ENCODE assay signal across 26 mouse cellular contexts in genomic region chr7:51618412-51618811, GRCm38 (mm10). TPM values are rescaled to one million over a fixed set of nuclear protein-coding genes. Genes with fewer than 3 reads are reported as not detected.
A peak's percentile ranks its signal among the peaks of the same experiment; 100 is the strongest.
DNase-seq lines count a peak whose midpoint lies in the region; ATAC-seq and TF ChIP-seq lines count a peak whose summit lies in the region.
"Had no signal": no experiment of that assay in that cellular context is flagged by ENCODE, and none has a peak within 500 bp of the region (broad histone marks: within the 10 kb centered on the region; RNA-seq: fewer than 3 reads in every experiment).

No protein-coding gene starts in this region.

- 26% methylated on average over 2 of the region's 2 CpGs for WGBS in forebrain, embryonic 15.5 days
- WGBS in forebrain, embryonic 10.5 days: 34% methylated on average over 2 of the region's 2 CpGs
- 33% methylated on average over 2 of the region's 2 CpGs for WGBS in midbrain, embryonic 11.5 days
- WGBS in midbrain, embryonic 10.5 days: 48% methylated on average over 2 of the region's 2 CpGs
- 16% methylated on average over 2 of the region's 2 CpGs for WGBS in midbrain, embryonic 15.5 days

- no peaks in the 10 kb centered on the region for H3K36me3 ChIP-seq in forebrain, embryonic 15.5 days
- H3K36me3 ChIP-seq in forebrain, embryonic 10.5 days (replicated peaks): no peaks in the 10 kb centered on the region
- H3K36me3 ChIP-seq in midbrain, embryonic 11.5 days (ENCODE audit: control insufficient read depth, insufficient read depth, low read length): no peaks in the 10 kb centered on the region
- H3K36me3 ChIP-seq in midbrain, embryonic 10.5 days: no peaks in the 10 kb centered on the region
- no peaks in the 10 kb centered on the region for H3K36me3 ChIP-seq in midbrain, embryonic 15.5 days (replicated peaks)
- H3K36me3 ChIP-seq: G1E; neural tube, embryonic 12.5 days had no signal

- 0 out of 2 replicates have a peak overlapping the region, but pooled peaks have one; percentile 14 for H3K27ac ChIP-seq in forebrain, embryonic 15.5 days (replicated peaks)
- H3K27ac ChIP-seq in forebrain, embryonic 10.5 days: no peak overlapping the region
- no peak overlapping the region for H3K27ac ChIP-seq in midbrain, embryonic 11.5 days (ENCODE audit: low read depth, low read length)
- H3K27ac ChIP-seq in midbrain, embryonic 10.5 days (replicated peaks): no peak overlapping the region
- H3K27ac ChIP-seq in midbrain, embryonic 15.5 days: peak overlapping the region; percentile 65
- H3K27ac ChIP-seq: gastrocnemius, adult 2 months; kidney, postnatal 0 days; left cerebral cortex, adult 2 months; liver, embryonic 14.5 days; neural tube, embryonic 12.5 days had no signal

- H3K27me3 ChIP-seq in forebrain, embryonic 15.5 days: peaks cover 7% of the 10 kb centered on the region
- H3K27me3 ChIP-seq in forebrain, embryonic 10.5 days (ENCODE audit: poor library complexity, severe bottlenecking): peaks cover 39% of the 10 kb centered on the region
- peaks cover 18% of the 10 kb centered on the region for H3K27me3 ChIP-seq in midbrain, embryonic 11.5 days (ENCODE audit: control insufficient read depth, insufficient read depth, low read length)
- peaks cover 35% of the 10 kb centered on the region for H3K27me3 ChIP-seq in midbrain, embryonic 10.5 days (ENCODE audit: low read depth, poor library complexity, severe bottlenecking)
- H3K27me3 ChIP-seq in midbrain, embryonic 15.5 days (replicated peaks): no peaks in the 10 kb centered on the region; the same call in 1 of the 2 replicates
- H3K27me3 ChIP-seq: CH12.LX had no signal

- no peak for DNase-seq in forebrain, embryonic 10.5 days (ENCODE audit: extremely low spot score, low spot score)
- DNase-seq in midbrain, embryonic 11.5 days (ENCODE audit: low spot score, missing footprints): peak; percentile 56
- DNase-seq in midbrain, embryonic 10.5 days (ENCODE audit: low spot score): no peak
- peak; percentile 77 for DNase-seq in brain, embryonic 14.5 days (ENCODE audit: low read depth)
- no peak for DNase-seq in adrenal gland, adult 2 months
- no peak for DNase-seq in adrenal gland, postnatal 4 days (ENCODE audit: low spot score in 2 of 2)
- DNase-seq: adrenal gland, postnatal 14 days; B cell, adult 2 months; gastrocnemius, adult 2 months; thymus, adult 18-20 months; thymus, postnatal 4 days had no signal

- H3K4me2 ChIP-seq in forebrain, embryonic 15.5 days (replicated peaks): no peak overlapping the region
- no peak overlapping the region for H3K4me2 ChIP-seq in midbrain, embryonic 11.5 days
- peak overlapping the region; percentile 27; the same call in 1 of the 2 replicates for H3K4me2 ChIP-seq in midbrain, embryonic 15.5 days
- H3K4me2 ChIP-seq: lung, embryonic 14.5 days; neural tube, embryonic 12.5 days had no signal

- ATAC-seq in forebrain, embryonic 15.5 days (replicated peaks): peak; percentile 23; the same call in 1 of the 2 replicates
- ATAC-seq in midbrain, embryonic 11.5 days (ENCODE audit: low FRiP score): no peak
- 0 out of 2 replicates have a peak, but pooled peaks have one; percentile 16 for ATAC-seq in midbrain, embryonic 15.5 days (replicated peaks)

- H3K9ac ChIP-seq in forebrain, embryonic 15.5 days (replicated peaks): no peak overlapping the region
- no peak overlapping the region for H3K9ac ChIP-seq in midbrain, embryonic 11.5 days (ENCODE audit: low read length)
- H3K9ac ChIP-seq in midbrain, embryonic 15.5 days: no peak overlapping the region
- H3K9ac ChIP-seq: liver, embryonic 14.5 days; lung, embryonic 14.5 days; neural tube, embryonic 12.5 days had no signal

- H3K4me3 ChIP-seq in forebrain, embryonic 15.5 days: no peak overlapping the region
- no peak overlapping the region for H3K4me3 ChIP-seq in forebrain, embryonic 10.5 days
- no peak overlapping the region for H3K4me3 ChIP-seq in midbrain, embryonic 11.5 days (ENCODE audit: low read depth, low read length)
- no peak overlapping the region for H3K4me3 ChIP-seq in midbrain, embryonic 10.5 days
- no peak overlapping the region for H3K4me3 ChIP-seq in midbrain, embryonic 15.5 days
- H3K4me3 ChIP-seq: gastrocnemius, adult 2 months; left cerebral cortex, adult 2 months; neural tube, embryonic 12.5 days had no signal

- no peak for TF ChIP-seq POLR2A in brain, embryonic 14.5 days (IDR thresholded peaks at IDR 0.05; ENCODE audit: borderline replicate concordance, extremely low read depth, insufficient read depth, insufficient read length, poor library complexity, severe bottlenecking)

- no peak for TF ChIP-seq CTCF in brain, embryonic 14.5 days (IDR thresholded peaks at IDR 0.05; ENCODE audit: borderline replicate concordance, extremely low read depth, insufficient read depth, insufficient read length)

- no peaks in the 10 kb centered on the region for H3K9me3 ChIP-seq in forebrain, embryonic 15.5 days
- no peaks in the 10 kb centered on the region for H3K9me3 ChIP-seq in forebrain, embryonic 10.5 days
- no peaks in the 10 kb centered on the region for H3K9me3 ChIP-seq in midbrain, embryonic 11.5 days (ENCODE audit: control insufficient read depth, low read length)
- no peaks in the 10 kb centered on the region for H3K9me3 ChIP-seq in midbrain, embryonic 10.5 days (replicated peaks)
- H3K9me3 ChIP-seq in midbrain, embryonic 15.5 days: no peaks in the 10 kb centered on the region
- H3K9me3 ChIP-seq: neural tube, embryonic 12.5 days had no signal

- peaks cover 14% of the 10 kb centered on the region for H3K4me1 ChIP-seq in forebrain, embryonic 15.5 days
- H3K4me1 ChIP-seq in forebrain, embryonic 10.5 days: peaks cover 5% of the 10 kb centered on the region
- no peaks in the 10 kb centered on the region for H3K4me1 ChIP-seq in midbrain, embryonic 11.5 days (ENCODE audit: control insufficient read depth, insufficient read depth, low read length)
- H3K4me1 ChIP-seq in midbrain, embryonic 10.5 days: peaks cover 8% of the 10 kb centered on the region
- peaks cover 10% of the 10 kb centered on the region for H3K4me1 ChIP-seq in midbrain, embryonic 15.5 days
- H3K4me1 ChIP-seq: neural tube, embryonic 12.5 days had no signal

RNA-seq across cellular contexts. Expression of gene Slc17a6, which starts 3.4 kb away (rescaled TPM):
- polyA plus RNA-seq in forebrain, embryonic 15.5 days (2015; fragmentation: Nextera tagmentation; extraction: Ambion mirVana): 44.8 and 46.1 TPM in 2 replicates
- 3.5 and 6.9 TPM in 2 replicates for polyA plus RNA-seq in forebrain, embryonic 10.5 days (2016; fragmentation: Nextera tagmentation; extraction: Ambion mirVana)
- polyA plus RNA-seq in midbrain, embryonic 11.5 days (2014; fragmentation: Nextera tagmentation; extraction: Ambion mirVana): 35.5 and 39.0 TPM in 2 replicates
- 6.6 and 15.8 TPM in 2 replicates for polyA plus RNA-seq in midbrain, embryonic 10.5 days (2016; fragmentation: Nextera tagmentation; extraction: Ambion mirVana)
- polyA plus RNA-seq in brain, embryonic 14.5 days (2012; rRNA removed): 38.0 and 61.8 TPM in 2 replicates
- polyA plus RNA-seq in midbrain, embryonic 15.5 days (2015; fragmentation: Nextera tagmentation; extraction: Ambion mirVana): 114 and 116 TPM in 2 replicates
- 1 to 10 TPM in 1 of 2 experiments, under 1 TPM in 1; 0.66 to 1.5 TPM for total RNA-seq in adrenal gland, adult 2 months (2021)
- polyA plus RNA-seq in adrenal gland, adult 2 months (2012; rRNA removed): 0.03 TPM in 1 of 2 replicates, not detected in the other
- 1 to 10 TPM in 1 of 2 experiments, under 1 TPM in 1; 0.22 to 1.2 TPM for total RNA-seq in adrenal gland, postnatal 4 days (2021)
- total RNA-seq: CH12.LX; gastrocnemius, adult 2 months; gastrocnemius, postnatal 4 days; heart, adult 8-10 months; heart, postnatal 25 days; megakaryocyte, adult 5-6 weeks had no signal
- polyA plus RNA-seq: G1E; heart, embryonic 14.5 days; kidney, adult 2 months; kidney, postnatal 0 days; liver, embryonic 14.5 days; lung, embryonic 14.5 days had no signal

Comparison
In these comparisons a context has a peak if more than half of its experiments do, and no peak if none do; other contexts are left out.
1. H3K27ac ChIP-seq: peak in forebrain, embryonic 15.5 days (single experiment) and midbrain, embryonic 15.5 days (single experiment); none in forebrain, embryonic 10.5 days (single experiment), midbrain, embryonic 11.5 days (single experiment) and midbrain, embryonic 10.5 days (single experiment).
2. DNase-seq: peak in midbrain, embryonic 11.5 days (single experiment) and brain, embryonic 14.5 days (single experiment); none in forebrain, embryonic 10.5 days (single experiment), midbrain, embryonic 10.5 days (single experiment), adrenal gland, adult 2 months (single experiment) and adrenal gland, postnatal 4 days (0 of 2).